Mouse (Mus musculus) frontal cortex, postnatal 14 days (tissue): ENCODE results near the gene Tubb4a.

Experiments
- DNase-seq, 2 experiments: peaks; one replicate each; pipeline ENCODE4 v3.0.0; 2022; ENCODE audit warnings: low spot score in 2 of 2

Tubb4a gene

GRCm38 (mm10) chr17:57102276-57102675 is 14.7 kb upstream of the Tubb4a start:
- DNase-seq = no peak

GRCm38 (mm10) chr17:57099629-57100325 is 12.2 kb upstream of the Tubb4a start:
- no peak for DNase-seq

GRCm38 (mm10) chr17:57098321-57098720 is 10.7 kb upstream of the Tubb4a start:
- no peak for DNase-seq

GRCm38 (mm10) chr17:57096623-57096920 is 9.0 kb upstream of the Tubb4a start:
- DNase-seq = peak; percentile 53 to 81

GRCm38 (mm10) chr17:57095855-57096622 is 8.5 kb upstream of the Tubb4a start:
- DNase-seq = no peak

GRCm38 (mm10) chr17:57094222-57094621 is 6.6 kb upstream of the Tubb4a start:
- no peak for DNase-seq

- DNase-seq = no peak
Observed at GRCm38 (mm10) chr17:57085970-57086757, 1.4 kb downstream of the Tubb4a start.

- no peak for DNase-seq
Observed at GRCm38 (mm10) chr17:57082481-57082880, 5.1 kb downstream of the Tubb4a start.

- DNase-seq = no peak
Observed at GRCm38 (mm10) chr17:57081234-57081842, 6.2 kb downstream of the Tubb4a start.

GRCm38 (mm10) chr17:57079919-57080318 is 7.7 kb downstream of the Tubb4a start:
- no peak for DNase-seq

GRCm38 (mm10) chr17:57078336-57078735 is 9.2 kb downstream of the Tubb4a start, which contains the start of gene Dennd1c:
Dennd1c (minus strand) TSS chr17:57078514.
- no peak for DNase-seq

- no peak for DNase-seq
Observed at GRCm38 (mm10) chr17:57076916-57077315, 10.7 kb downstream of the Tubb4a start.

- no peak for DNase-seq
Observed at GRCm38 (mm10) chr17:57070699-57071098, 16.9 kb downstream of the Tubb4a start.

- no peak for DNase-seq
Observed at GRCm38 (mm10) chr17:57070272-57070671, 17.3 kb downstream of the Tubb4a start.

- DNase-seq = no peak
Observed at GRCm38 (mm10) chr17:57066908-57067307, 20.7 kb downstream of the Tubb4a start.

- DNase-seq = no peak
Observed at GRCm38 (mm10) chr17:57063031-57063430, 24.6 kb downstream of the Tubb4a start.

GRCm38 (mm10) chr17:57062548-57062947 is 25.0 kb downstream of the Tubb4a start:
- DNase-seq = no peak

- DNase-seq = no peak
Observed at GRCm38 (mm10) chr17:57062011-57062521, 25.5 kb downstream of the Tubb4a start.

GRCm38 (mm10) chr17:57061069-57061468 is 26.5 kb downstream of the Tubb4a start:
- DNase-seq = no peak

GRCm38 (mm10) chr17:57060231-57060801 is 27.3 kb downstream of the Tubb4a start:
- DNase-seq = peak; percentile 94 to 95

GRCm38 (mm10) chr17:57059486-57059977 is 28.1 kb downstream of the Tubb4a start, which contains the start of gene Slc25a23:
Slc25a23 (minus strand) TSS chr17:57059863.
- DNase-seq = peak; percentile 59 to 65
